In the genomic region with DNA sequence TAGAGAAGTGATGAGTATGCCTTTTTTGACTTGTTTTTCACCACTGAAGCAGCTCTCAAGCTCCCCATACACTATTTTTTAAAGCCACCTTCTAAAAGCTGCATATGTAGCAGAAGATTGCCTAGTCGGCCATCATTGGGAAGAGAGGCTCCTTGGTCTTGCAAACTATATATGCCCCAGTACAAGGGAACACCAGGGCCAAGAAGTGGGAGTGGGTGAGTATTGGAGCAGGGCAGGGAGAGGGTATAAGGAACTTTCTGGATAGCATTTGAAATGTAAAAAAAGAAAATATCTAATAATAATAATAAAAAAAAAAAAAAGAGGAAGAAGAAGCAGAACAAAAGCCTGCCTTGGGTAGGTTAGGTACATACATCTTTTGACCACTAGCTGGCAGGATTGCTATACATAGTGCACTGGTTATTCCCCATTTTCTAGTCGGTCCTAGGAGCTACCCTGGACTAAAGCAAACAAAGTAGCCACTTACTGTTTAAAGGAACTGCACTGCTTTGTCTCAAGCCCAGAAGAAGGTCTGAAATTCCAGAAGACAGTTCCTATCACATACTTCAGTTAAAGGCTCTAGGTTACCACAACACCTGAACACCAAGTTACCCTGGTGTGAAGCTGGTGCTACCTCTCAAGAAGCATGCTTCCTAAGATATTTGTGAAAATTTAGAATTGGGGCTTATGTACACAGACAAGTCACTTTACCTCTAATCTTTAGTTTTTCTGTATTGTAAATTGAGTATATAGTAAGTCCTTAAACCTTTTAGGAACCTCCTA, we compare ENCODE assay signal across 8 mouse cellular contexts.
DNase-seq lines count a peak whose midpoint lies in the region; ATAC-seq lines count a peak whose summit lies in the region.

No protein-coding gene starts in this region.

- H3K27me3 ChIP-seq in forebrain, embryonic 11.5 days (ENCODE audit: control insufficient read depth, insufficient read depth, low read length): no peaks in the 10 kb centered on the region
- no peaks in the 10 kb centered on the region for H3K27me3 ChIP-seq in forebrain, embryonic 15.5 days
- no peaks in the 10 kb centered on the region for H3K27me3 ChIP-seq in intestine, embryonic 14.5 days (replicated peaks; ENCODE audit: control insufficient read depth, insufficient read depth, low read length)

- no peak overlapping the region for H3K9ac ChIP-seq in forebrain, embryonic 11.5 days (ENCODE audit: low read length)
- no peak overlapping the region for H3K9ac ChIP-seq in forebrain, embryonic 15.5 days (replicated peaks)
- no peak overlapping the region for H3K9ac ChIP-seq in intestine, embryonic 14.5 days (ENCODE audit: low read length)

- ATAC-seq in forebrain, embryonic 11.5 days (replicated peaks; ENCODE audit: low FRiP score): peak; percentile 92
- no peak for ATAC-seq in forebrain, embryonic 15.5 days (replicated peaks)
- peak; percentile 82; the same call in 1 of the 2 replicates for ATAC-seq in intestine, embryonic 14.5 days (replicated peaks; ENCODE audit: low FRiP score, low TSS enrichment, low read depth)

- H3K4me2 ChIP-seq in forebrain, embryonic 11.5 days (ENCODE audit: low read depth, low read length, severe bottlenecking): no peak overlapping the region
- H3K4me2 ChIP-seq in forebrain, embryonic 15.5 days (replicated peaks): no peak overlapping the region
- no peak overlapping the region for H3K4me2 ChIP-seq in intestine, embryonic 14.5 days (ENCODE audit: low read length)

- H3K27ac ChIP-seq in forebrain, embryonic 11.5 days (ENCODE audit: low read depth, low read length): no peak overlapping the region
- no peak overlapping the region for H3K27ac ChIP-seq in forebrain, embryonic 15.5 days (replicated peaks)
- H3K27ac ChIP-seq in intestine, embryonic 14.5 days (ENCODE audit: low read depth): no peak overlapping the region

- H3K4me1 ChIP-seq in forebrain, embryonic 11.5 days (replicated peaks; ENCODE audit: control insufficient read depth, insufficient read depth, low read length): no peaks in the 10 kb centered on the region
- H3K4me1 ChIP-seq in forebrain, embryonic 15.5 days: no peaks in the 10 kb centered on the region
- H3K4me1 ChIP-seq in intestine, embryonic 14.5 days (replicated peaks; ENCODE audit: control insufficient read depth, insufficient read depth, low read length): no peaks in the 10 kb centered on the region

- WGBS in forebrain, embryonic 11.5 days: 31% methylated on average over 2 of the region's 2 CpGs
- 27% methylated on average over 2 of the region's 2 CpGs for WGBS in forebrain, embryonic 15.5 days
- WGBS in intestine, embryonic 14.5 days: 34% methylated on average over 2 of the region's 2 CpGs

- no peak overlapping the region for H3K4me3 ChIP-seq in forebrain, embryonic 11.5 days (ENCODE audit: low read depth, low read length)
- H3K4me3 ChIP-seq in forebrain, embryonic 15.5 days: no peak overlapping the region
- H3K4me3 ChIP-seq in intestine, embryonic 14.5 days (ENCODE audit: low read depth, low read length): no peak overlapping the region

- H3K9me3 ChIP-seq in forebrain, embryonic 11.5 days (ENCODE audit: control insufficient read depth, low read length): no peaks in the 10 kb centered on the region
- H3K9me3 ChIP-seq in forebrain, embryonic 15.5 days: no peaks in the 10 kb centered on the region
- no peaks in the 10 kb centered on the region for H3K9me3 ChIP-seq in intestine, embryonic 14.5 days (ENCODE audit: control insufficient read depth, low read length)

- no peaks in the 10 kb centered on the region for H3K36me3 ChIP-seq in forebrain, embryonic 11.5 days (ENCODE audit: control insufficient read depth, insufficient read depth, low read length)
- no peaks in the 10 kb centered on the region for H3K36me3 ChIP-seq in forebrain, embryonic 15.5 days
- no peaks in the 10 kb centered on the region for H3K36me3 ChIP-seq in intestine, embryonic 14.5 days (ENCODE audit: control insufficient read depth, insufficient read depth, low read length)

- DNase-seq in forebrain, embryonic 11.5 days (ENCODE audit: low spot score): no peak
- DNase-seq in 3134 (ENCODE audit: extremely low read depth, insufficient read length, low spot score): peak; percentile 7
- peak; percentile 54 for DNase-seq in brain, adult 2 months (ENCODE audit: low read depth, low spot score)
- no peak for DNase-seq in intestine, embryonic 14.5 days (ENCODE audit: low spot score)
- peak; percentile 21 for DNase-seq in lung, postnatal 25 days (ENCODE audit: low spot score)
- DNase-seq in right cerebral cortex, postnatal 25 days: no peak
- no peak for DNase-seq in ovary, adult 18-20 months (ENCODE audit: low spot score)

Comparison
In these comparisons a context has a peak if more than half of its experiments do, and no peak if none do; other contexts are left out.
1. DNase-seq: peak in 3134 (single experiment), brain, adult 2 months (single experiment) and lung, postnatal 25 days (single experiment); none in forebrain, embryonic 11.5 days (single experiment), intestine, embryonic 14.5 days (single experiment), right cerebral cortex, postnatal 25 days (single experiment) and ovary, adult 18-20 months (single experiment).